Mouse (Mus musculus) megakaryocyte, embryonic 14.5 days (primary cell): Measurements from ENCODE around the gene Olfr630.

ENCODE experiments used
- FLI1 ChIP-seq: IDR thresholded peaks from 2 replicates; pipeline ENCODE4 v1.6.1; 2012; ENCODE audit warnings: low read length, inconsistent platforms, mixed read lengths
- GATA1 ChIP-seq: IDR thresholded peaks from 3 replicates; pipeline ENCODE4 v1.6.1; 2012; ENCODE audit warnings: mixed read lengths, low read length, inconsistent platforms, borderline replicate concordance

- no peak for TF ChIP-seq GATA1
- TF ChIP-seq FLI1: no peak
Measured at GRCm38 (mm10) chr7:103806856-103807255, 49.7 kb upstream of the Olfr630 start.
